Mouse (Mus musculus) liver, postnatal 0 days (tissue): ENCODE data around the gene Cemip2.

Source experiments
- CTCF ChIP-seq: sonication (generic); IDR thresholded peaks from 2 replicates; pipeline ENCODE4 v1.5.1; 2016; ENCODE audit warnings: antibody characterized with exemption, low read depth
- EP300 ChIP-seq: IDR thresholded peaks from 2 replicates; pipeline ENCODE4 v1.6.1; 2016; ENCODE audit warnings: antibody characterized with exemption, low read depth, mild to moderate bottlenecking

- TF ChIP-seq EP300 (no peak), CTCF (no peak)
Observed at GRCm38 (mm10) chr19:21731887-21732286, 46.3 kb upstream of the Cemip2 start.
